Mouse (Mus musculus) forebrain, embryonic 14.5 days (tissue): Measurements from ENCODE around the gene Zic4. TPM values are rescaled to one million over a fixed set of nuclear protein-coding genes. Genes with fewer than 3 reads are reported as not detected.
A peak's percentile ranks its signal among the peaks of the same experiment; 100 is the strongest.

ENCODE experiments used
- ATAC-seq: fragments of 200-750 bp; cut with Nextera tagmentation; 2 replicates; pipeline ENCODE4 v1.8.0; 2017; ENCODE audit warnings: mild to moderate bottlenecking, moderate library complexity
- DNase-seq: peaks from one replicate; pipeline ENCODE4 v3.0.0-alpha.2; 2015; ENCODE audit warnings: low spot score
- H3K27ac ChIP-seq: fragments of 300-500 bp; sonication (generic); 2 replicates; pipeline ENCODE4 v1.5.1; 2014; ENCODE audit warnings: low read depth, mild to moderate bottlenecking, control low read depth, low read length, moderate library complexity
- H3K27me3 ChIP-seq: fragments of 300-500 bp; sonication (generic); replicated peaks from 2 replicates; pipeline ENCODE4 v1.6.1; 2014; ENCODE audit warnings: low read length, control low read depth, mixed read lengths; ENCODE audit not compliant: control insufficient read depth, insufficient read depth
- H3K36me3 ChIP-seq: fragments of 300-500 bp; sonication (generic); 2 replicates; pipeline ENCODE4 v1.6.1; 2014; ENCODE audit warnings: low read length, control low read depth; ENCODE audit not compliant: control insufficient read depth, insufficient read depth
- H3K4me1 ChIP-seq: fragments of 300-500 bp; sonication (generic); 2 replicates; pipeline ENCODE4 v1.6.1; 2014; ENCODE audit warnings: antibody characterized with exemption, low read length, control low read depth; ENCODE audit not compliant: control insufficient read depth, insufficient read depth
- H3K4me2 ChIP-seq: fragments of 300-500 bp; sonication (generic); 2 replicates; pipeline ENCODE4 v1.6.1; 2014; ENCODE audit warnings: mild to moderate bottlenecking, control low read depth, low read length
- H3K4me3 ChIP-seq: fragments of 300-500 bp; sonication (generic); 2 replicates; pipeline ENCODE4 v1.5.1; 2014; ENCODE audit warnings: low read depth, low read length, control low read depth
- H3K9ac ChIP-seq: fragments of 300-500 bp; sonication (generic); 2 replicates; pipeline ENCODE4 v1.6.1; 2014; ENCODE audit warnings: mild to moderate bottlenecking, low read length, control low read depth, moderate library complexity
- H3K9me3 ChIP-seq: fragments of 300-500 bp; sonication (generic); replicated peaks from 2 replicates; pipeline ENCODE4 v1.6.1; 2016; ENCODE audit warnings: low read length, control low read depth, mixed read lengths; ENCODE audit not compliant: control insufficient read depth
- WGBS: fragments of 180-500 bp; shearing (Covaris S2); extraction: QIAGEN DNeasy Blood & Tissue Kit; methylation state at CpG from one replicate; pipeline ENCODE4 v1.1.7; 2014; 5-methylcytosine and 5-hydroxymethylcytosine counted together
- polyA plus RNA-seq: library from polyadenylated mRNA; unstranded; fragments of >200 nt; fragmentation: Nextera tagmentation; extraction: Ambion mirVana; gene quantifications from 2 replicates; pipeline ENCODE4 v1.2.1, GENCODE M21; 2014

Gene Zic4
- polyA plus RNA-seq, 1 experiment from 2014 or later = 45.1 TPM

GRCm38 (mm10) chr9:91366226-91366998 lies 4.2 kb downstream of the Zic4 start:
- Histone ChIP-seq H3K9me3 (no peaks in the 10 kb centered on the region), H3K4me3 (peak overlapping the region; percentile 60), H3K4me2 (peak overlapping the region; percentile 57), H3K36me3 (peaks cover under 1% of the 10 kb centered on the region; the same call in 1 of the 2 replicates), H3K27ac (peak overlapping the region; percentile 89), H3K4me1 (no peaks in the 10 kb centered on the region), H3K9ac (peak overlapping the region; percentile 67), H3K27me3 (peaks cover 41% of the 10 kb centered on the region)
- WGBS = 2% methylated on average over 17 of the region's 18 CpGs
- no peak for ATAC-seq
- DNase-seq = no peak

GRCm38 (mm10) chr9:91366999-91367811 lies 5.0 kb downstream of the Zic4 start:
- Histone ChIP-seq H3K4me2 (peak overlapping the region; percentile 57), H3K27ac (peak overlapping the region; percentile 89), H3K36me3 (no peaks in the 10 kb centered on the region), H3K27me3 (peaks cover 49% of the 10 kb centered on the region), H3K4me1 (no peaks in the 10 kb centered on the region), H3K9ac (peak overlapping the region; percentile 67), H3K9me3 (no peaks in the 10 kb centered on the region), H3K4me3 (peak overlapping the region; percentile 60)
- DNase-seq (no peak), ATAC-seq (no peak)
- WGBS = under 1% methylated on average over 30 of the region's 30 CpGs

GRCm38 (mm10) chr9:91368150-91368549 lies 5.9 kb downstream of the Zic4 start:
- Histone ChIP-seq H3K4me1 (no peaks in the 10 kb centered on the region), H3K9me3 (no peaks in the 10 kb centered on the region), H3K4me2 (peak overlapping the region; percentile 44), H3K36me3 (no peaks in the 10 kb centered on the region), H3K9ac (peak overlapping the region; percentile 70), H3K27ac (peak overlapping the region; percentile 89), H3K27me3 (peaks cover 58% of the 10 kb centered on the region), H3K4me3 (peak overlapping the region; percentile 29)
- no peak for ATAC-seq
- no peak for DNase-seq
- 21% methylated on average over 3 of the region's 3 CpGs for WGBS

- H3K9ac ChIP-seq = peak overlapping the region; percentile 70
- H3K4me1 ChIP-seq = no peaks in the 10 kb centered on the region
- no peaks in the 10 kb centered on the region for H3K36me3 ChIP-seq
- WGBS = 20% methylated on average over 13 of the region's 13 CpGs
- no peak for DNase-seq
- peak overlapping the region; percentile 89 for H3K27ac ChIP-seq
- no peaks in the 10 kb centered on the region for H3K9me3 ChIP-seq
- peak overlapping the region; percentile 29 for H3K4me3 ChIP-seq
- H3K4me2 ChIP-seq = peak overlapping the region; percentile 44
- no peak for ATAC-seq
- H3K27me3 ChIP-seq = peaks cover 62% of the 10 kb centered on the region
These were observed 6.7 kb downstream of the Zic4 start for GRCm38 (mm10) chr9:91368946-91369292.

- H3K4me3 ChIP-seq = peak overlapping the region; percentile 29
- H3K27ac ChIP-seq = peak overlapping the region; percentile 89
- no peaks in the 10 kb centered on the region for H3K36me3 ChIP-seq
- H3K9me3 ChIP-seq = no peaks in the 10 kb centered on the region
- no peak for ATAC-seq
- no peak for DNase-seq
- H3K4me1 ChIP-seq = no peaks in the 10 kb centered on the region
- peak overlapping the region; percentile 70 for H3K9ac ChIP-seq
- H3K27me3 ChIP-seq = peaks cover 66% of the 10 kb centered on the region
- peak overlapping the region; percentile 44 for H3K4me2 ChIP-seq
- 22% methylated on average over 26 of the region's 26 CpGs for WGBS
These were observed 7.2 kb downstream of the Zic4 start for GRCm38 (mm10) chr9:91369293-91369991.

- H3K4me3 ChIP-seq = peak overlapping the region; percentile 29
- H3K9ac ChIP-seq = peak overlapping the region; percentile 70
- WGBS = 31% methylated on average over 6 of the region's 6 CpGs
- H3K36me3 ChIP-seq = no peaks in the 10 kb centered on the region
- peaks cover 72% of the 10 kb centered on the region for H3K27me3 ChIP-seq
- peak overlapping the region; percentile 44 for H3K4me2 ChIP-seq
- no peaks in the 10 kb centered on the region for H3K9me3 ChIP-seq
- DNase-seq (no peak), ATAC-seq (no peak)
- H3K4me1 ChIP-seq = no peaks in the 10 kb centered on the region
- H3K27ac ChIP-seq = peak overlapping the region; percentile 89
These were observed 8.0 kb downstream of the Zic4 start for GRCm38 (mm10) chr9:91370191-91370708.

- Histone ChIP-seq H3K27ac (peak overlapping the region; percentile 89), H3K36me3 (no peaks in the 10 kb centered on the region), H3K9ac (peak overlapping the region; percentile 70; the same call in 1 of the 2 replicates), H3K4me3 (0 out of 2 replicates have a peak overlapping the region, but pooled peaks have one; percentile 1), H3K4me1 (no peaks in the 10 kb centered on the region), H3K9me3 (no peaks in the 10 kb centered on the region), H3K27me3 (peaks cover 79% of the 10 kb centered on the region), H3K4me2 (peak overlapping the region; percentile 44)
- no peak for ATAC-seq
- DNase-seq = no peak
These were observed 8.8 kb downstream of the Zic4 start for GRCm38 (mm10) chr9:91371011-91371410.

- DNase-seq (no peak), ATAC-seq (no peak)
- Histone ChIP-seq H3K4me2 (peak overlapping the region; percentile 44), H3K9ac (peak overlapping the region; percentile 70), H3K27me3 (peaks cover 81% of the 10 kb centered on the region), H3K27ac (peak overlapping the region; percentile 89), H3K4me3 (no peak overlapping the region), H3K36me3 (no peaks in the 10 kb centered on the region), H3K9me3 (no peaks in the 10 kb centered on the region), H3K4me1 (no peaks in the 10 kb centered on the region)
- WGBS = 38% methylated on average over 4 of the region's 4 CpGs
These were observed 9.4 kb downstream of the Zic4 start for GRCm38 (mm10) chr9:91371608-91372007.
